ENCODE assay signal across 9 mouse cellular contexts in genomic region chr15:81361417-81362015, GRCm38 (mm10). TPM values are rescaled to one million over a fixed set of nuclear protein-coding genes. Genes with fewer than 3 reads are reported as not detected.
DNase-seq lines count a peak whose midpoint lies in the region; ATAC-seq lines count a peak whose summit lies in the region.
"Had no signal": no experiment of that assay in that cellular context is flagged by ENCODE, and none has a peak within 500 bp of the region (broad histone marks: within the 10 kb centered on the region; RNA-seq: fewer than 3 reads in every experiment).

No protein-coding gene starts in this region.

- no peak overlapping the region for H3K9ac ChIP-seq in forebrain, embryonic 16.5 days (replicated peaks; ENCODE audit: low read depth, low read length)
- H3K9ac ChIP-seq in liver, embryonic 12.5 days: peak overlapping the region; percentile 47

- H3K27me3 ChIP-seq in erythroblast, embryonic 14.5 days (ENCODE audit: control insufficient read depth): no peaks in the 10 kb centered on the region
- H3K27me3 ChIP-seq in forebrain, embryonic 16.5 days (replicated peaks; ENCODE audit: control insufficient read depth, insufficient read depth, low read length): no peaks in the 10 kb centered on the region
- H3K27me3 ChIP-seq in liver, embryonic 12.5 days (replicated peaks): no peaks in the 10 kb centered on the region

- WGBS in forebrain, embryonic 16.5 days: 34% methylated on average over 10 of the region's 10 CpGs
- WGBS in liver, embryonic 12.5 days (ENCODE audit: insufficient replicate concordance): 9% methylated on average over 10 of the region's 10 CpGs

- no peaks in the 10 kb centered on the region for H3K9me3 ChIP-seq in erythroblast, embryonic 14.5 days (ENCODE audit: control insufficient read depth, low read length)
- no peaks in the 10 kb centered on the region for H3K9me3 ChIP-seq in forebrain, embryonic 16.5 days (ENCODE audit: control insufficient read depth, low read length)
- H3K9me3 ChIP-seq in liver, embryonic 12.5 days (replicated peaks): no peaks in the 10 kb centered on the region

- peaks cover 40% of the 10 kb centered on the region for H3K4me1 ChIP-seq in erythroblast, embryonic 14.5 days (ENCODE audit: control insufficient read depth)
- H3K4me1 ChIP-seq in forebrain, embryonic 16.5 days (replicated peaks; ENCODE audit: control insufficient read depth, insufficient read depth, low read length): peaks cover 21% of the 10 kb centered on the region
- H3K4me1 ChIP-seq in liver, embryonic 12.5 days: peaks cover 54% of the 10 kb centered on the region

- H3K4me3 ChIP-seq in erythroblast, embryonic 14.5 days (replicated peaks): peak overlapping the region; percentile 82
- H3K4me3 ChIP-seq in forebrain, embryonic 16.5 days (replicated peaks; ENCODE audit: low read length): no peak overlapping the region
- H3K4me3 ChIP-seq in liver, embryonic 12.5 days: peak overlapping the region; percentile 76

- no peak for ATAC-seq in erythroblast, adult 5-6 weeks (replicated peaks; ENCODE audit: low FRiP score, poor library complexity, severe bottlenecking)
- no peak for ATAC-seq in forebrain, embryonic 16.5 days
- peak; percentile 9; the same call in 1 of the 2 replicates for ATAC-seq in liver, embryonic 12.5 days

- H3K4me2 ChIP-seq in forebrain, embryonic 16.5 days (ENCODE audit: low read length): peak overlapping the region; percentile 88
- H3K4me2 ChIP-seq in liver, embryonic 12.5 days: peak overlapping the region; percentile 87

- peak; percentile 20 for DNase-seq in A20 (ENCODE audit: low read depth, low spot score)
- DNase-seq in left cerebral cortex, adult 8-10 months (ENCODE audit: low spot score in 2 of 2): no peak
- DNase-seq in natural killer cell, adult 2 months (ENCODE audit: low spot score in 2 of 2): no peak
- no peak for DNase-seq in right cerebral cortex, postnatal 36 days (ENCODE audit: low spot score in 2 of 2)

- H3K27ac ChIP-seq in forebrain, embryonic 16.5 days (ENCODE audit: low read length): peak overlapping the region; percentile 52; the same call in 1 of the 2 replicates
- peak overlapping the region; percentile 85 for H3K27ac ChIP-seq in liver, embryonic 12.5 days

- peaks cover 25% of the 10 kb centered on the region for H3K36me3 ChIP-seq in erythroblast, embryonic 14.5 days (ENCODE audit: control insufficient read depth)
- peaks cover 13% of the 10 kb centered on the region for H3K36me3 ChIP-seq in forebrain, embryonic 16.5 days (ENCODE audit: control insufficient read depth, insufficient read depth)
- peaks cover 33% of the 10 kb centered on the region for H3K36me3 ChIP-seq in liver, embryonic 12.5 days

RNA-seq across cellular contexts. Expression of gene Slc25a17, which starts 0.9 kb away (rescaled TPM):
- 0.42 and 0.54 TPM in 2 replicates for polyA plus RNA-seq in erythroblast, embryonic 14.5 days (2012)
- 19.2 and 23.4 TPM in 2 replicates for total RNA-seq in erythroblast, adult 5-6 weeks (2015; ENCODE audit: low replicate concordance)
- total RNA-seq in erythroblast, adult 5-6 weeks (2017; ENCODE audit: low replicate concordance): 19.5 and 25.1 TPM in 2 replicates
- 132 and 144 TPM in 2 replicates for polyA plus RNA-seq in forebrain, embryonic 16.5 days (2015; fragmentation: Nextera tagmentation; extraction: Ambion mirVana)
- polyA plus RNA-seq in liver, embryonic 12.5 days (2016; fragmentation: Nextera tagmentation; extraction: Ambion mirVana): 49.2 TPM in 2 replicates
- total RNA-seq in left cerebral cortex, adult 8-10 months (2022): 10 to 100 TPM; 41.6 to 50.4 (median 43.6) TPM

RNA-seq across cellular contexts. Expression of gene St13, which starts 38.4 kb away (rescaled TPM):
- polyA plus RNA-seq in erythroblast, embryonic 14.5 days (2012): 4.7 and 4.8 TPM in 2 replicates
- total RNA-seq in erythroblast, adult 5-6 weeks (2015; ENCODE audit: low replicate concordance): 14.8 and 48.3 TPM in 2 replicates
- total RNA-seq in erythroblast, adult 5-6 weeks (2017; ENCODE audit: low replicate concordance): 27.7 and 35.1 TPM in 2 replicates
- 206 and 233 TPM in 2 replicates for polyA plus RNA-seq in forebrain, embryonic 16.5 days (2015; fragmentation: Nextera tagmentation; extraction: Ambion mirVana)
- 105 TPM in 2 replicates for polyA plus RNA-seq in liver, embryonic 12.5 days (2016; fragmentation: Nextera tagmentation; extraction: Ambion mirVana)
- 100 to 1,000 TPM; 153 to 174 (median 172) TPM for total RNA-seq in left cerebral cortex, adult 8-10 months (2022)

RNA-seq across cellular contexts. Expression of gene Xpnpep3, which starts 38.4 kb away (rescaled TPM):
- polyA plus RNA-seq in erythroblast, embryonic 14.5 days (2012): 0.03 and 0.06 TPM in 2 replicates
- total RNA-seq in erythroblast, adult 5-6 weeks (2015; ENCODE audit: low replicate concordance): 0.63 and 3.8 TPM in 2 replicates
- 3.3 and 7.2 TPM in 2 replicates for total RNA-seq in erythroblast, adult 5-6 weeks (2017; ENCODE audit: low replicate concordance)
- 9.0 and 10.0 TPM in 2 replicates for polyA plus RNA-seq in forebrain, embryonic 16.5 days (2015; fragmentation: Nextera tagmentation; extraction: Ambion mirVana)
- polyA plus RNA-seq in liver, embryonic 12.5 days (2016; fragmentation: Nextera tagmentation; extraction: Ambion mirVana): 10.1 and 10.5 TPM in 2 replicates
- 10 to 100 TPM; 13.3 to 16.9 (median 14.7) TPM for total RNA-seq in left cerebral cortex, adult 8-10 months (2022)

RNA-seq across cellular contexts. Expression of gene Dnajb7, which starts 46.6 kb away (rescaled TPM):
- 0.03 and 0.04 TPM in 2 replicates for polyA plus RNA-seq in erythroblast, embryonic 14.5 days (2012)
- not detected in 2 replicates for total RNA-seq in erythroblast, adult 5-6 weeks (2015; ENCODE audit: low replicate concordance)
- total RNA-seq in erythroblast, adult 5-6 weeks (2017; ENCODE audit: low replicate concordance): not detected in 2 replicates
- polyA plus RNA-seq in forebrain, embryonic 16.5 days (2015; fragmentation: Nextera tagmentation; extraction: Ambion mirVana): 1.4 and 2.3 TPM in 2 replicates
- 1.2 and 1.3 TPM in 2 replicates for polyA plus RNA-seq in liver, embryonic 12.5 days (2016; fragmentation: Nextera tagmentation; extraction: Ambion mirVana)
- not detected for total RNA-seq in left cerebral cortex, adult 8-10 months (2022)
- total RNA-seq: layer of hippocampus, adult 18-20 months had no signal

Comparison
In these comparisons a context has a peak if more than half of its experiments do, and no peak if none do; other contexts are left out.
1. RNA of gene Slc25a17, which starts 0.9 kb away (polyA plus RNA-seq): 132 to 144 TPM in forebrain, embryonic 16.5 days and 49.2 TPM in liver, embryonic 12.5 days; 0.42 to 0.54 TPM in erythroblast, embryonic 14.5 days; every median in the first group is over 10 times any median in the second.
2. RNA of gene St13, which starts 38.4 kb away (polyA plus RNA-seq): 206 to 233 TPM in forebrain, embryonic 16.5 days and 105 TPM in liver, embryonic 12.5 days; 4.7 to 4.8 TPM in erythroblast, embryonic 14.5 days; every median in the first group is over 10 times any median in the second.